Mouse (Mus musculus) heart, adult 9 months (tissue): Measurements from ENCODE around the gene 2010111I01Rik.

Source experiments
- DNase-seq, 2 experiments: peaks; one replicate each; pipeline ENCODE4 v3.0.0; 2022; ENCODE audit warnings: low spot score in 2 of 2

Gene 2010111I01Rik

DNA sequence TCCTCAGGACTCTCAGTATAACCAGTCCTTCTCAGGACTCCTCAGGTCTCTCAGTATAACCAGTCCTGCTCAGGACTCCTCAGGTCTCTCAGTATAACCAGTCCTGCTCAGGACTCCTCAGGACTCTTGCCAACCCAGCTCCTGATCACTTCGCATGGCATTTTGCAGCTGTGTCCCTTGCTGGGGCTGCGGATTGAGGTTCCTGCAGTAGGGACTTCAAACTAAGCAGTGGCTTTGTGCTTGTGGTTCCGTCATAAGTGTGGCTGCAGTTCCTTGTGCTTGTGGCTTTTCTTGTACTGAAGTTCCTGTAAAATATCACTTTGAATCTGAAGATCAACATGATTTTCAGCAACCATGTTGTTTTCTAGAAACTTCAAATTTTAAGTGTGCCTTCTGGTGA, 320.1 kb downstream of the 2010111I01Rik start:
- DNase-seq: no peak

DNA sequence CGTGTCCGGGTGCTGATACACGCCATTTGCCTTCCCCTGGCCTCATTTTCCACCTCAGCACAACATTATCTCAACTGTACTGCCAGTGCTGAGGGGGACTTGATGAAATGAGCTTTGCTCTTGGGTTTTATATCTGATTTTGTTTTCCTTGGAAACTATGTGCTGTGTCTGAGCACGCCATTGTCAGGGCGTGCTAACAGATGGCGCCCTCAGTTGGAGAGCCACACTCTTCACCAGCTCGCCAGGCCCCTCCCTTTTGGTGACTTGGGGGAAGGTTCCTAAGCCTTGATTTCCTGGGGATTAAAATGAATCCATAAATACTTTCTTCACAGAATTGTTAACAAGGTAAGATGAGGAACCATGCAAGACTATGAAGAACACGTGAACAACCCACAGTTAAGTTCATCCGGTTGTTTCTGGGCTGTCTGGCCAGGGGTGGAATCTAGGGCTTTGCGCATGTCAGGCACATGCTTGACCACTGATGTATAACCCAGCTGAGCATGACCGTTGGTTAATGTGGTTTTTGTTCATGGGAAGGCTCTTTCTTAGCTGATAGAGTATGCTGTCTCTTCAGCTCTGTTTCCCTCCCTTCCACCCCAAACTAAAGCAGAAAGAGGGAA, 321.9 kb downstream of the 2010111I01Rik start:
- no peak for DNase-seq

DNA sequence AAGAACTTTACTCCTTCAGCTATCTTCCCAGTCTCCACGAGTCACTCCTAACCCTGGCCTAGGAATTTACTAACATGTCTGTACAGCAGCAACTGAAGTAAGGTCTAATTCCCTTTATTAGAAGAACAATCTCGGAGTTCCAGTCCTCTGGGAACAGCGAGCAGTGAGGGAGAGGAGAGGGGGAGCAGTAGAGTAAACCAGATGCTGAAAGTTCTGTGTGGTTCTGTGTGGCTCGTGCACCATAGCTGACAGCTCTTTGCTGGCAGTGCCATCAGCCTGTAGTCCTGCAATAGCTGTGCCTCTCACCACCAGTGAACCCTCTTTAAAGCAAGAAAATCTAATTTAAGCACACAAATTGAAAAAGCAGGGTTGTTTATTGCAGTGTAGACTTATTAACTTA, 324.5 kb downstream of the 2010111I01Rik start:
- no peak for DNase-seq

DNA sequence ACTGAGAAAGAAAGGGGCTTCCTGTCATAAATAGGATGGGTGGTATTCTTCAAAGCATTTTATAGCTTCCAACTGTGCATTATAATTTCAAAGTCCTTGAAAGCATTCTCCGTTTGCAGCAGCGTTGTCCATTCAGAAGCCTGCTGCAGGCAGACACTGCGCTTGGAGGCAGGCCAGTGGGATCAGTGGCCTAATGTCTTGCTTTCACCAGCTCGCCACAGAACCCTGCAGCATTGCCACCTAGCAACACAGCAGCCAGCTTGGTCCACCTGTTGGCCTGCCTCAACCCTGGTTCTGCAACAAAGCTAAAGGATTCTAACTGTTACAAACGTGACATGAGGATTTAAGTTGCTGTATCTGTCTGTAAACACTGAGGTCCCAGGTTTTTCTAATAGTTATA, 325.0 kb downstream of the 2010111I01Rik start:
- DNase-seq: no peak

DNA sequence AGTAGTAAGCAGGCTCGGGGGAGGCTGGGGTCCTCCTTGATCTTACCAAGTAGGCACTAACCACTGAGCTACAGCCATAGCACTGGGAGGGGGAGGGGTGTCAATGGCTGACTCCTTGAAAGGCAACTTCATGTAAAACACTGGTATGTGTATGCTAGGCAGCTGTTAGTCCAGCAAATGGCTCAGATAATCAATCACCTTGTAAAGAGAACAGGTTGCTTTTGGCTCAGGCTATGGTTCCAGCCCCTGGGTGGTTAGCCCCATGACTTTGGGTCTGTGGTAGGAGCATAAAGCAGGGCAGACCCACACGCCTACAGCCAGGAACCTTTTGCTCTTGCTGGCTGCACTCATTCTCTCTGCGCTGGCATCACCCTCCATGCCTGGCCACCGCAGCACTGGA, 325.4 kb downstream of the 2010111I01Rik start:
- no peak for DNase-seq

DNA sequence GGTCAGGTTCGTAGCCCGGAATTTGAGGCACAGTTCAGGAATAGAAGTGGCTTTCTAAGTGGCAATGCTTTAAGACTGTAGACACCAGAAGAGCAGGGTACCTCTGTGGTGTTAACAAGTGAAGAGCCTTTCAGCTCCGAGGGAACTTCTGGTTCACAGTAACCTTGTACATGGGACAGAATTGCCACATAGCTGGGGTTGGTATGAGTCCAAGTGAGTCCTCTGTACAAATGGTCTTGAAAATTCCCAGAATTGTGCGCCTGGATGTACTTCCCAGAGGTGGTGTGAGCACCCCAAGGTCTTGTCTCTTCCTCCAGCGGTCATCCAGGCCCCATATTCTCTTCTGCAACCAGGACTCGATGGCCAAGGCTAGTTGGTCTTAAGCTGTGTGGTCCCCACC, 326.3 kb downstream of the 2010111I01Rik start:
- DNase-seq: no peak

DNA sequence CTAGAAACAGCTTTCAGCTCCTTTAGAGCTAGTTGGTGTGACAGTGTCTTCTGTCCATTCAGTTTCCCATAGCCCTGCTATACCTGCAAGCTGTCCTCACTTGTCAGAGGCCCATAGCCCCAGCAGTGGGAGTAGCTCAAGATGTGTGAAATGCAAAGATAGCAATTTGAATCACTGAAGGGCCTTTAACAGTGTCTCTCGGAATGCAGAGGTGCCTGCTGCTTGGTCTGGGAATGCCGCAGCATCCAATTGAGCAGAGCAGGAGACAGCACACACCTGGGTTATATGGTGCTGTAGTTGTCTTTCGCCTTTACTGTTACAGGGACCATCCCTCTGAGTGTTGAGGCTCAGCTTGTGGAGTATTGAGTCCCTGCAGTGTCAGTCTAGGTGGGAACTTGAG, 329.0 kb downstream of the 2010111I01Rik start:
- DNase-seq: no peak

DNA sequence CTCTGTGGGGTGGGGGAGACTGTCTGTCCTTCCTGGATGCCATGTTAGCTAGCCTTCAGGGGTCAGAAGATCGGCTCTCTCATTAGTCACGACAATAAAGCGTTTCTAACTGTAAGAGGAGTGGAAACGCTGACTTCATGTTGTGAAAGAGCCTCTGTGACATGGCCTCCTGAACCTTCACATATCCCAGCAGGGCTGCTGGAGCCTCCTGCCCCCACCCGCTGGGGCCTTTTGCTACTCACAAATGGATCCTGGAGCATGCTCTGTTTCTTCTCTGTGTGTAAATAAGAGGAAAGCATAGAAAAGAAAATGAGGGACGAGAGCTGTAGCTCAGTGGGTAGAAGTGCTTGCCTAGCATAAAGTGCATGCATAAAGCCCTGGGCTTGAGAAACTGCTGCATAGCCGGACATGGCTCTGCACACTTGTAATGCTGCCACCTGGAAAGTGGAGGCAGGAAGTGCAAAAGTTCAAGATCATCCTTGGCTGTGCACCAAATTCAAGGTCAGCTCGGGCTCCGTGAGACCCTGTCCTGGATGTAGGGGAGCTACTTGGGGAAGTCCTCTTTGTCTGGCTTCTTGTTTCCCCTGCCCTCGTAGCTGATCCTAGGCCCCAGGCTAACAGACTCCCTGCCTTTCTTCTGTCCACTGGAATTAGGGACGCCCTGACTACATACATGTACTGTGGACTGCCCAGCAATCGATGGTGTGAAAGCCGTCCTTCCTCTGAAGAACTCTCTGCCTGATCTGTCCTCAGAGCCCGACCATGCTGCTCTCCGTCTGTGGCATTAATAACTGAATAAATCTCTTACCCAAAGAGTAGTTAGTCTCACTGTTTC, 329.9 kb downstream of the 2010111I01Rik start:
- DNase-seq: peak; percentile 59 to 65

DNA sequence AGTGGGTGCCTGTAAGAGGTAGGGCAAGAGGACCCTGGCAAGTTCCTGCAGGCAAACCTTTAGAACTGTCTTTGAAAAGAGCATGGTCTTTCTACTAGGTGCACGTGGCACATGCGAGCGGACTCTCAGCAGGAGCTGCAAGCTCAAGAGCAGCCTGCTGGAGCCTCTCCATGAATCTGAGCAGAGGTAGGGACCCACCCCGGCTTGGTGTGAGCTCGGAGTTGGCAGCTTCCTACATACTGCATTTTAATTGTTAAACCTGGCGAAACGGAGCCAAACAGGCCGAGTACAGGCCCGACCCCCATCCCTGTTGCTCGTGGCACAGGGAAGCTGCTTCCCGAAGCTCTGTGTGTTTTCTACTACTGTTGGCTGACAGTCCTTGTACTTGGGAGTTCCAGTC, 331.6 kb downstream of the 2010111I01Rik start:
- no peak for DNase-seq

DNA sequence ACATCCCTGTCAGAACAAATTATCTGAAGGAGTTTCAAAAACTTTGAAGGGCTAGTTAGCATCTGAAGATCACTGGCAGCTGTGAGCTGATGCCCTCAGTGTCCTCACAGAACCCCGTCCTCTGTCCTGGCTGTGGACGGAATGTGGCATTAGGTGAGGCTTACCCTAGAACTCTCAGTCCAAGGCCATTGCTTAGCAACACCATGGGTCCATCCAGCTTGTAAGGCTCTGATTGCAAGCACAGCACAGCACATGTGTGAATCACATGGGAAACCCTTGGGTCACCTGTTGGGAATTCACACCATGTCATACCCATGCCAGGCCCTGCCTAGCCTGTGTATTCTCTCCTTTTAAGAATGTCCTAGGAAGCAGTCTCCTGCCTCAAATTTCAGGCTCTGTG, 332.3 kb downstream of the 2010111I01Rik start:
- no peak for DNase-seq

DNA sequence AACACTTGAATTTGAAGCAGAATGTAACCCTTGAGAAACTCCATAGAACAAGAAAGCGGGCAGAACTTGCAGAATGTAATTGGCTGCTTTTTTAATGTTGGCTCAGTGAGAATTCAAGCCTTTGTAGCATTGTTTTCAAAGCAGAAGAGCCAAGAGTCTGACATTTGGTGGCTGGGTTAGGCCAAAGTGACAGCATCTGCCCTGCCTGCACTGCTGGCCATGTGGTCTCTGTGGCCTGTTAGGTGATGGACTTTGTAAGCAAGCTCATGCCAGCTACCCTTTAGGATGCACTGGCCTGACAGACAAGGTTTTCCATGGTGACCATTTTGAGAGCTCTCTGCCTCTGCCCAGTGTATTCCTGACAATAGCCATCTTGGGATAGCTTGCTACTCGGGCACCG, 333.2 kb downstream of the 2010111I01Rik start:
- DNase-seq: no peak

DNA sequence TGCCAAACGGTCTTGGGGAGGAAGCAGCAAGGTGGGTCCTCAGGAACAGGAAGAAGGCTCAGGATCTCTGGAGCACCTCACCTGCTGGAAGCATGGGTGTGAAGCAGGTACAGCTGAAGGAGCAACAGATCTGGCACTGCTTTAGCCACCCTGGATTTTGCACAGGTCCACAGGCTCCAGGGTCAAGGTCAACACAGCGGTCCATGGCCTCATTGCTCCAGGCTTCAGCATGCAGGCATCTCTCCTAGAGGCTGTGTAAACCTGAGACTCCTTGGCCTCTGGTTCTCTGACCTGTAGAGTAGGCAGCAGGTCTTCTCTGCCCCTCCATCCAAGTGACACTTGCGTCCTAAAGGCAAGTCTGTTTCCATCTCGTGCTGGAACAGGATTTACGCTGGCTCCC, 334.2 kb downstream of the 2010111I01Rik start:
- DNase-seq: no peak

DNA sequence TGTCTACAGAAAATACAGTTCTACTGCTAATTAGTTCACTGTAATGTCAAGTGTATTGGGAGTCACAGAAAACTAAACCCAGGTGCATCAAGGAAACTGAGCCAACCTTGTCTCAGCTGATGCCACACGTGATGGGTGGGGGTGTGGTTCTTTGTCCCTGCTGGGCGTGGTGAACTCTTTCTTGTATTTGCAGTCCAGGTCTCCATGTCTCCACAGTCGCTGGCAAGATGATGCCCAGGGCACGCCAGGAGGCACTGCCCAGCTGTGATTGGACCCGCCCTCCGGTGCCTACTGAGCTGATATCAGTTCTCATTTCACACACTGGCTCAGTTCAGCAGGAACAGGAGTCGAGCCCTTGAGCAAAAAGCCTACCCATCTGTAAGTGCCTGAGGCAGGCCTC, 336.2 kb downstream of the 2010111I01Rik start:
- peak in 1 of 2 experiments; percentile 42 for DNase-seq

DNA sequence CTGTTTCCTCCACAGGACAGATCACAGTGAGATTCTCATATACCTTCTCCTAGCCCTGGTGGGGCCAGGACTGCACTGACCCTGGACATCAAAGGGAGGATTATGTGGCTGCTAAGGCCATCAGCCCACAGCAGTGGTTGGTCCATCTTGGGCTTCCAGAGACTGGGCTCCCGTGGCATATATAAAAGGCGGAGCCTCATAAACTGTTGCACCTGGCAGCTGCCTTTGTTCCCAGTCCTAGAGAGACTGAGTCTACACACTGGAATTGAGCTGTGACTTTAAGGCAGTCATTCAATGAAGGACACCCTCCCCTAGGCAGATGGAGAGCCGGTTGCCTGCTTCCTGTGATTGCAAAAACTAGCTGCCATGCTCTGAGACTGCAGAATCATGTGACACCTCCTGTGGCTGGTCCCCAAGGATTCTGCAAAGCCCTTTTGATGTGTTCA, 337.1 kb downstream of the 2010111I01Rik start:
- no peak for DNase-seq

DNA sequence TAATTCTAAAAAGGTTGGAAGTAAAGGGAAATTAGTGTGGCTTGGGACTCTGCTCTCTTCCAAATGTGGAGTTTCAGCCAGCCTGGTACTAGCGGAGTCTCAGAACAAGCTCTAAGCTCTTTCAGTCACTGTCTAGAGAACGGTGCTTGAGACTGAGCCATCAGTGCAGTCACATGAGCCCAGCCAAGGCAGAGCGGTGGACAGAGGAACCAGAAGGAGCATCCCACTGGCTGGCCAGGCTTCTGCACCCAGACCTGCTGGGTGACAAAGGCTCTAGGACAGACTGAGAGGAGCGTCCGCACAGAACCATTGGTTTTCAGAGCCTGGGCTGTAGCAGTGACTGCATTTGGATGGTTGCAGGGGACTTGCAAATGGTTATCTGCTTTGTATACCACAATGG, 337.7 kb downstream of the 2010111I01Rik start:
- DNase-seq: no peak

DNA sequence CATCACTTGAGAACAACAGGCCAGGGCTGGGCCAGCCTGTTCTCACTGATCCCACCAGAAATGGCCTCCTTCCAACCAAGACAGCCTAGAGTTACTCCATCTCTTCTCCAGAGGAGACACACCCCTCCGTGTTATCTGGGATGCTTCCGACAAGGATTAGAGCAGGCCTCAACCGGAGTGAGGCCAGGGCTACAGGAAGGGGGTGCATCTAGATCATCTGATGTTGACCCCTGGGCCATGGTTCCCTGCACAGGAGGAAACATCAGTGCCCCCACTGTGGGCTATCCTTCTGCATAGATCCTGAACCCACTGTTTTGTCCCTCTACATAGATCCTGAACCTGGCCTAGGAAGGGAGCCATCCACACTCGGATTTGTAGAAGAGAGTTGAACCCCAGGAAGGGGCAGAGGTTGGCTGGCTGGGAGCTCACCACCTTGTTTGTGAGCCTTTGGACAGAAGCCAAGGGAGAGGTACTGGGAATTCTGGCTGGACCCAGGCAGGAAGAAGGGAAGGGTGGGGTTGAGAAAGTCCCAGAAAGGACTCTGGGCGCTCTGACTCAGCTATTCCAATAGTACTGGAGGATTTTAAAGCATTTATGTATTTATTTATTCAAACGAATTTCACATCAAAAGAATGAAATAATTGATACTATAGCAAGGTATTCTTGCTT, 339.6 kb downstream of the 2010111I01Rik start:
- DNase-seq: peak; percentile 58 to 68

DNA sequence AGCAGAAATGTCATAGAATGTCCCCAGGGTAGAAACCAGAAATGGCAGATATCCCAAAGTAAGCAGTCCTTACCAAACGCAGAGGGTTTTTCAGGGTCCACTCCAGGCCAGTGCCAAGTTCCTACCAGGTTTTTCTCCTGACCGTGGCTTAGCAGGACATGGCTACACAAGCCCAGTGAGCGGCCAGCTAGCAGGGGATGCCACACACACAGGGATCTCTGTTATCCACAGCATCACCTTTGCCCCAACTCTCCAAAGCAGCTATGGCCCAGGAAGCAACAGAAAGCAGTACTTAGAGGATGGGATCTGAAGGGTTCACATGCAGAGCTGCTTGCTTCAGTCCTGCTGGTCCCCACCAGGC, 340.1 kb downstream of the 2010111I01Rik start:
- DNase-seq: no peak

DNA sequence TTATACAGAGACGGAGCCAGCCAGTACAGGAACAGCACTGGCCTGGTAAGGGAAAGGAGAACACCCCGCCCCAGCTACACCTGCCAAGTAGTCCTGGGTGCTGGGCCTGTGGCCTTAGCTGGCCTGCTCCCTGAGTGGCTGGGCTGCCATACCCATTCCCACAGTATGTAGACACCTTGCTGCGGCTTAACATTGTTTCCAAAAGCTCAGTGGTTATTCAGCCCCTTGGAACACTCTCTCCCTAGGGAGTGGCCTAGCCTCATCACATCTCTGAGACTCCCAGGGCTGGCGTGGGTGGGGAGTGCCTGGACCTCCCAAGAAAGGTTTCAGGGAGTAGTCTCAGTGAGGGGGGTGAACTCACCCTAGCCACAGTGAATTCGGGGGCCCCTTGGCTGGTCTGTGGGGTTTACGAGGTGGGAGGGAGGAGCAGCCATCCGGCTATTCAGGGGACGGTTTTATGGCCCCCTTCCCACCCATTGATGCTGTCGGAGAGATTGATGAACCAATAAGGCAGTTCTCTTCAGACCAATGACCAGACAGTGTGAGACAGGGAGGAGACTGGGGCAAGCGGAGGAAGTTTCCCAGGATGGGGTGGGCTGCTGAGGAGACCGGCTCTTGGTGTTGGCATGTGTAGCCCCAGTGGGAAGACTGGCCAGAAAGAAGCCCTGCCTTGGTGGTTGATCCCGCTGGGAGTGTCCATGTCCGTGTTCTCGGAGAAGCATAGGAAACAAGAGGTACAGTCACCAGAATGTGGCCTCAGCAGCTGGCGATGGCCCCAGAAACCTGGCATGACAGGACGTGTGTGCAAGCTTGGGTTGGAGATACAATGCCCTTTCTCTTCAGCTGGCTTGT, 340.7 kb downstream of the 2010111I01Rik start:
- peak in 1 of 2 experiments; percentile 57 for DNase-seq

DNA sequence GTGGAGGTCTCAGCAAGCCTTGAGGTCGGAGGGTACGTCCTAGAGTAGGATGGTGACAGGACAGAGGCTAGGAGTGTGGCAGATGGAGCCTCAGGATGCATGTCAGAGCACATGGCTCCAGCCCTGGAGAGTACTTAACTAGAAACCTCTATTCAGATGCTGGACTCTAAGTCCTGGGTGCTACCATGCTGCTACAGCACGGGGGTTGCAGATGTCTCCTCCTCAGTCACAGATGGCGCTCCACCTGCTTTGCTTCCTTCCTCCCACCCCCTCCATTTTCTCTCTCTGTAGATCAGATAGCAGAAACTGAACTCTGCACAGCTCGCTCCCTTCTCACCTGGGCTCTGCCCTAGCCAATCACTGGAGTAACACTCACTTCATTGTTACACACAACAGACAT, 342.1 kb downstream of the 2010111I01Rik start:
- DNase-seq: no peak

DNA sequence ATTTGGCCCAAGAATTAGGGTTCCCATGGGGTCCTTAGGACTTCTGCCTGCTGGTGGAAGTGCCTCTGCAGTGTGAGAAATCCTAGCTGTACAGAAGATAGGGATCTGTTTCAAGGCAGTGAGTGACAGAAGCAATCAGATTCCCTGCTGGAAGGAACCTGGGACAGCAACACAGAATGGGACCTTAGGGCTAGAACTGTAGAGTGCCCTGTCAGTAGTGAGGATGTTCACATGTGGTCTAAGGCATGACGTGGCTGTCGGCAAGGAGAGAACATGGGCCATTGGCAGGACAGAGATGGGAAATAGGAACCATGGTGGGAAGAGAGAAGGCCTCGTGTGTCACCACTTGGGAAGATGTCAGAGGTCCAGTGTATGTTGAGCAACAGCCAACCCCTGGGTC, 344.9 kb downstream of the 2010111I01Rik start:
- no peak for DNase-seq

DNA sequence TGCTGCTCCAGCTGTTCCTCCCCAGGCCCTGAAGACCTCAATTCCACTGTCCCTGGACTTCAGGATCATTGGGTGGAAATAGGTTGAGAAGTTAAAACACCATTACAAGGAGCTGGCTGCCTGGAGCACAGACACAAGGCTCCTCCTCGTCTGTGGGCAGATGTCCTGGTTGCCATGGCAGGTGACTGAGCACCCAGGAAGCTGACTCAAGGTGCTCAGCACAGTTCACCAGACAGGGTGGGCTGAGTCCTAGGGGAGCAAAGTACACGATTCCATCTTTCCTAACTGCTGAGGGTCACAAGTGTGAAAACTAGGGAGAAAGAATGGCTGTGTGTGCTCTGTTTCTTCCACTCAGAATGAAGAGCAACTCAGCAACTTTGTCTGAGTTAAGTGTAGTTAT, 346.5 kb downstream of the 2010111I01Rik start:
- DNase-seq: no peak

DNA sequence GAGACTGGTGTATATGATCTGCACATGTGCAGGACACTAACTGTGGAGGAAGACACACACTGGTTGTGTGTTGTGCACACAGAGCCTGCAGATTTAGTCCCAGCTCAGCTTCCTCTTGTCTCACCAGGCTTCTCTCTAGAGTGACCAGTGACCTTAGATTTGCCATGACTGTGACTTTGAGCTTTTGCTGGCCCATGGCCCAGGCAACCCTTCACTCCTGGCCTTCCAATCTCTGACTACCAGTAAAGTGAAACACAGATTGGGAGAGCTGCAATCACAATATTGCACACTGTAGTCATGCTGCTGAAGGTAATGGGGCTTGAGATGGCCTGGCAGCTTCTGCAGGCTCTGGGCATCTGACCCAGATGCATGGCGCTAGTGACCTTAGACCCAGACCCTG, 348.6 kb downstream of the 2010111I01Rik start:
- peak; percentile 50 to 67 for DNase-seq
